Mouse (Mus musculus) heart, embryonic 16.5 days (tissue): Measurements from ENCODE around the gene Fbxo9. TPM values are rescaled to one million over a fixed set of nuclear protein-coding genes. Genes with fewer than 3 reads are reported as not detected.

ENCODE experiments used
- ATAC-seq: fragments of 200-750 bp; cut with Nextera tagmentation; replicated peaks from 2 replicates; pipeline ENCODE4 v1.8.0; 2017; ENCODE audit warnings: moderate number of reproducible peaks; ENCODE audit not compliant: insufficient read depth, low FRiP score; ENCODE audit errors: extremely low read depth
- H3K27ac ChIP-seq: fragments of 300-500 bp; sonication (generic); 2 replicates; pipeline ENCODE4 v1.5.1; 2014; ENCODE audit warnings: mild to moderate bottlenecking, low read length, control low read depth, moderate library complexity
- H3K27me3 ChIP-seq: fragments of 300-500 bp; sonication (generic); 2 replicates; pipeline ENCODE4 v1.6.1; 2014; ENCODE audit warnings: low read length, mixed read lengths; ENCODE audit not compliant: control insufficient read depth, insufficient read depth
- H3K36me3 ChIP-seq: fragments of 300-500 bp; sonication (generic); 2 replicates; pipeline ENCODE4 v1.6.1; 2014; ENCODE audit not compliant: control insufficient read depth, insufficient read depth
- H3K4me1 ChIP-seq: fragments of 300-500 bp; sonication (generic); 2 replicates; pipeline ENCODE4 v1.6.1; 2014; ENCODE audit warnings: low read length, mixed read lengths; ENCODE audit not compliant: control insufficient read depth, insufficient read depth
- H3K4me2 ChIP-seq: fragments of 300-500 bp; sonication (generic); 2 replicates; pipeline ENCODE4 v1.6.1; 2014; ENCODE audit warnings: low read depth, mild to moderate bottlenecking, control low read depth, low read length
- H3K4me3 ChIP-seq: fragments of 300-500 bp; sonication (generic); 2 replicates; pipeline ENCODE4 v1.5.1; 2014; ENCODE audit warnings: mild to moderate bottlenecking, control low read depth, low read length
- H3K9ac ChIP-seq: fragments of 300-500 bp; sonication (generic); 2 replicates; pipeline ENCODE4 v1.6.1; 2014; ENCODE audit warnings: low read length, control low read depth
- H3K9me3 ChIP-seq: fragments of 300-500 bp; sonication (generic); replicated peaks from 2 replicates; pipeline ENCODE4 v1.6.1; 2016; ENCODE audit warnings: low read length; ENCODE audit not compliant: control insufficient read depth
- WGBS: fragments of 180-500 bp; shearing (Covaris S2); extraction: QIAGEN DNeasy Blood & Tissue Kit; methylation state at CpG from one replicate; pipeline ENCODE4 v1.1.7; 2014; 5-methylcytosine and 5-hydroxymethylcytosine counted together
- polyA plus RNA-seq: library from polyadenylated mRNA; unstranded; fragments of >200 nt; fragmentation: Nextera tagmentation; extraction: Ambion mirVana; gene quantifications from 2 replicates; pipeline ENCODE4 v1.2.1, GENCODE M21; 2015

Gene Fbxo9
- polyA plus RNA-seq, 1 experiment from 2014 or later, result 47.3 TPM

DNA sequence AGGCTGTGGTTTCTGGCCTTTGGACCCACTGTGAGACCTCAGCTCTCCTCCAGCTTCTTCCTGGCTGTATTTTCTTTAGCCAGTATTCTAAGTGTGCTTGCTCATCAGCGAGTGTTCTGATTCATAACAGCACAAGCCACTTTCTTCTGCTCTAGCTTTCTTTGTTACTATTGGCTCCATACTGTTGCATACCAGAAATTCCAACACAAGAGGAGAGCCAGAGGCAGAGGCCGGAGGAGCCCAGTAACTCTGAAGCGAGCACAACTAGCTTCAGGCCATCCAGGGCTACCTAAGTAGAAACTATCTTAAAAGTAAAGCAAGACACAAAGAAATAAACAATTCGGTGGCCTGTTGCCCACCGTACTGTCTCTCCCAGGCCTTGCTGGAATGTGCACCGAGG, 63.7 kb downstream of the Fbxo9 start:
- ATAC-seq, result peak; percentile 64
- Histone ChIP-seq H3K4me2 (no peak overlapping the region), H3K27me3 (no peaks in the 10 kb centered on the region), H3K9me3 (no peaks in the 10 kb centered on the region), H3K4me1 (peaks cover 5% of the 10 kb centered on the region), H3K27ac (peak overlapping the region; percentile 30), H3K4me3 (no peak overlapping the region), H3K9ac (no peak overlapping the region), H3K36me3 (no peaks in the 10 kb centered on the region)
- WGBS, result 35% methylated on average over 6 of the region's 6 CpGs

DNA sequence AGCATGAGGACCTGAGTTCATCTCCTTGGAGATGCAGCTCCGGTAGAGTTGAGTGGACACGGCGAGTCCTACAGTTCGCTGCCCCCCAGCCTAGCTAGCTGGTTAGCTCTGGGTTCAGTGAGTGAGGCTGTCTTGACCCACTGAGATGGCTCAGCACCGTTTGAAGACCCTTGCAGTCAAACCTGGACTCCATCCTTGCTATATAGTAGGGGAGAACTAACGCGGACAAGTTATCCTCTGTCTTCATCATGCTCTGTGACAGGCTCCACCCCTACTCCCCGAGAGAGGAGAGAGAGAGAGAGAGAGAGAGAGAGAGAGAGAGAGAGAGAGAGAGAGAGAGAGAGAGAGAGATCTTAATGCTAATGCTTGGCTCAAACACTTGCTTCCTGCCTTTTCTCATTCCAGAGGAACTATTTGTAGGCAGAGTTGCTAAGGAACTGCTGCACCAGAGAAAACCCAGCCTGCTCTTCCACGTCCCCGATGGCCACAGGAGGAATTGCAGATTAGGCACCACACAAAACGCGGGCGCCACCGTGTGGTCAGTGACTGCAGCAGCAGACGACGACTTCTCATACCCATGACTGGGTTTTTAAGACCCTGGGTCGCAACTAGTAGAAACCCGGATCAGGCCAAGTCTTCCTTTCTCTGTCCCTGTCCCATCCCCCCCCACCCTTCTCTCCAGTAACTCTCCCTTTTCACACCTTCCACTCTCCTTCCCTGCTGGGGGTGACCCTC, 69.9 kb downstream of the Fbxo9 start:
- peak overlapping the region; percentile 22; the same call in 1 of the 2 replicates for H3K4me2 ChIP-seq
- 34% methylated on average over 18 of the region's 18 CpGs for WGBS
- no peak overlapping the region for H3K27ac ChIP-seq
- H3K4me1 ChIP-seq, result 0 out of 2 replicates have a peak, but pooled peaks cover 2% of the 10 kb centered on the region
- H3K4me3 ChIP-seq, result no peak overlapping the region
- H3K27me3 ChIP-seq, result no peaks in the 10 kb centered on the region
- no peak overlapping the region for H3K9ac ChIP-seq
- H3K36me3 ChIP-seq, result no peaks in the 10 kb centered on the region
- ATAC-seq, result peak; percentile 81
- no peaks in the 10 kb centered on the region for H3K9me3 ChIP-seq

DNA sequence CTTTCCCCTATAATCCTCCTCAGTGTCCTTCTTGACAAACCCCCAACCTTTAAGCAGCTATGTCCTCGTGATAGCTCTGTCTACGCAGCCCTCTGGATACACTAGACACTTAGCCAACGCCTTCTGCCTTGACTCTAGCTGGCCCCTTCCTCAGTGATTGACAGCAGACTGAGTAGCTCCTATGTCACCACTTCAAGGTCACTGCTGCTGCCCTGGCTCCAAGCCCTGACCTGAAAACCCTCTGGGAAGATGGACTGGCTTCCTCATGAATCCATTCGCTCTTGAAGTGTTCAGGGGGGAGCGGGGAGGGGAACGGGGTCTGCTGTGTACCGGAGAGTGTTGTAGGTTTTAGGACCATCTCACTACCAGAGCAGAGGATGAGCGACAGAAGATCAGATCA, 73.0 kb downstream of the Fbxo9 start:
- no peaks in the 10 kb centered on the region for H3K27me3 ChIP-seq
- H3K9ac ChIP-seq, result no peak overlapping the region
- H3K9me3 ChIP-seq, result no peaks in the 10 kb centered on the region
- H3K36me3 ChIP-seq, result no peaks in the 10 kb centered on the region
- no peak for ATAC-seq
- no peak overlapping the region for H3K4me2 ChIP-seq
- no peak overlapping the region for H3K27ac ChIP-seq
- WGBS, result 75% methylated on average over 8 of the region's 8 CpGs
- H3K4me3 ChIP-seq, result no peak overlapping the region
- H3K4me1 ChIP-seq, result 0 out of 2 replicates have a peak, but pooled peaks cover 2% of the 10 kb centered on the region

DNA sequence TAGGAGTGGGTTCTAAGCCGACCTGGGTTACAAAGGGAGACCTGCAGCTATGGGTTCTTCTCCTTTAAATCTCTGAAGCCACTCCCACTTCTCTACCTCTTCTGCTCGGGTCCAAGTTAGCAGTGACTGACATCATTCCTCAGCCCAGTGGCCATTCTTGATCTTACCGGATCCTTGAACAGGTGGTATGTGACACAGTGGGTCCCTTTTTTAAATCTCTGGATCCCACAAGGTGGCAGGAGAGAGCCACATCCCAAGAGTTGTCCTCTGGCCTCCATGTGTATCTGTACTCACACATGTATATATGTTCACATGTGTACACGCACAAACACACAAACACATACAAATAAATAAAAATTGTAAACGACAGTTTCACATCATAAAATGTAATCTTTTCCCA, 73.6 kb downstream of the Fbxo9 start:
- Histone ChIP-seq H3K9ac (no peak overlapping the region), H3K4me1 (0 out of 2 replicates have a peak, but pooled peaks cover 2% of the 10 kb centered on the region), H3K36me3 (no peaks in the 10 kb centered on the region), H3K27me3 (no peaks in the 10 kb centered on the region), H3K4me2 (no peak overlapping the region), H3K9me3 (no peaks in the 10 kb centered on the region), H3K27ac (no peak overlapping the region), H3K4me3 (no peak overlapping the region)
- ATAC-seq, result no peak
- 76% methylated on average over 5 of the region's 5 CpGs for WGBS

DNA sequence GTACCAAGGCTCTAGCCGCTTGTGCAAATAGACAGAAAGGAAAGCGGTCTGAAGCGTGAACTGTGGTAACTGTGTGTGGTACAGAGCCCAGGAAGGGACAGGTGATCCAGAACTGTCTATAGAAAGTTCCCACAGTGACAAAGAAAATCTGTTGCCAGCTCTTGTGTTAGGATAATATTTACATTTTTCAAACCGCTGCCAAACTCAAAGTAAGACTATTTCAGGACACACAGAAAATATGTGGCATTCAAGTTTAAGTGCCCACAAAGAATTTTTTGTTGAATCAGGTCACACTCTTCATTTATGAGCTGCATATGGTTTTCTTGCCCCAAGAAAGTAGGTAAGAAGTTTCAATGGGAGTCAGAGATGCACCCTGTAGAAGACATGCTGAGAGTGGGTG, 75.9 kb downstream of the Fbxo9 start:
- no peaks in the 10 kb centered on the region for H3K27me3 ChIP-seq
- no peaks in the 10 kb centered on the region for H3K9me3 ChIP-seq
- no peaks in the 10 kb centered on the region for H3K4me1 ChIP-seq
- 88% methylated on average over 4 of the region's 4 CpGs for WGBS
- no peak overlapping the region for H3K9ac ChIP-seq
- H3K4me3 ChIP-seq, result no peak overlapping the region
- no peak for ATAC-seq
- no peak overlapping the region for H3K4me2 ChIP-seq
- H3K36me3 ChIP-seq, result no peaks in the 10 kb centered on the region
- H3K27ac ChIP-seq, result no peak overlapping the region

Other genes with a start within 250 kb of the Fbxo9 start
- gene Elovl5, start 191.7 kb downstream of the Fbxo9 start, polyA plus RNA-seq, result 62.2 and 67.3 TPM in 2 replicates
- gene Gcm1, start 57.1 kb downstream of the Fbxo9 start, polyA plus RNA-seq, result 0.07 TPM in 1 of 2 replicates, not detected in the other
- 13.5 and 14.6 TPM in 2 replicates for gene Ick, start 127 bp upstream of the Fbxo9 start, polyA plus RNA-seq
- 67.5 and 71.7 TPM in 2 replicates for gene Gsta4, start 73.7 kb upstream of the Fbxo9 start, polyA plus RNA-seq
- 0.42 TPM in 1 of 2 replicates, not detected in the other for gene Gsta1, start 121.6 kb upstream of the Fbxo9 start, polyA plus RNA-seq
- not detected in 2 replicates for gene Gm3776, start 148.1 kb upstream of the Fbxo9 start, polyA plus RNA-seq
- gene Gm10639, start 180.9 kb upstream of the Fbxo9 start, polyA plus RNA-seq, result not detected in 2 replicates
- gene Omt2a, start 205.7 kb upstream of the Fbxo9 start, polyA plus RNA-seq, result not detected in 2 replicates
- not detected in 2 replicates for gene Omt2b, start 218.5 kb upstream of the Fbxo9 start, polyA plus RNA-seq
- gene Gsta2, start 246.7 kb upstream of the Fbxo9 start, polyA plus RNA-seq, result 0.20 and 0.42 TPM in 2 replicates